Mouse (Mus musculus) neural tube, embryonic 11.5 days (tissue): Measurements from ENCODE around the gene Gng8. TPM values are rescaled to one million over a fixed set of nuclear protein-coding genes. Genes with fewer than 3 reads are reported as not detected.

Experiments used
- polyA plus RNA-seq: library from polyadenylated mRNA; unstranded; fragments of >200 nt; fragmentation: Nextera tagmentation; extraction: Ambion mirVana; gene quantifications from 2 replicates; pipeline ENCODE4 v1.2.1, GENCODE M21; 2014

The Gng8 gene
- polyA plus RNA-seq, 1 experiment from 2014 or later = 7.2 TPM

Other genes starting within 250 kb of the Gng8 start
- gene Ceacam15, start 216.1 kb upstream of the Gng8 start, polyA plus RNA-seq = not detected in 2 replicates
- gene Ceacam9, start 169.9 kb upstream of the Gng8 start, polyA plus RNA-seq = not detected in 2 replicates
- 284 and 285 TPM in 2 replicates for gene Ap2s1, start 153.4 kb upstream of the Gng8 start, polyA plus RNA-seq
- 17.2 and 17.3 TPM in 2 replicates for gene Slc1a5, start 110.4 kb upstream of the Gng8 start, polyA plus RNA-seq
- gene Strn4, start 75.9 kb upstream of the Gng8 start, polyA plus RNA-seq = 140 and 143 TPM in 2 replicates
- 24.3 and 24.4 TPM in 2 replicates for gene Fkrp, start 75.1 kb upstream of the Gng8 start, polyA plus RNA-seq
- 10.9 and 11.2 TPM in 2 replicates for gene Prkd2, start 48.9 kb upstream of the Gng8 start, polyA plus RNA-seq
- gene Dact3, start 16.5 kb upstream of the Gng8 start, polyA plus RNA-seq = 9.5 and 10.6 TPM in 2 replicates
- 0.41 and 0.76 TPM in 2 replicates for gene Ptgir, start 14.7 kb downstream of the Gng8 start, polyA plus RNA-seq
- gene Calm3, start 32.3 kb downstream of the Gng8 start, polyA plus RNA-seq = 257 and 263 TPM in 2 replicates
- 9.4 and 10.5 TPM in 2 replicates for gene Pnmal2, start 52.9 kb downstream of the Gng8 start, polyA plus RNA-seq
- 15.6 and 18.0 TPM in 2 replicates for gene Pnmal1, start 67.9 kb downstream of the Gng8 start, polyA plus RNA-seq
- 1.8 and 2.0 TPM in 2 replicates for gene Gm42372, start 91.3 kb downstream of the Gng8 start, polyA plus RNA-seq
- 16.9 and 17.7 TPM in 2 replicates for gene Ccdc8, start 100.9 kb downstream of the Gng8 start, polyA plus RNA-seq
- 120 and 128 TPM in 2 replicates for gene Ppp5c, start 136.1 kb downstream of the Gng8 start, polyA plus RNA-seq
- 6.9 and 7.6 TPM in 2 replicates for gene Hif3a, start 170.6 kb downstream of the Gng8 start, polyA plus RNA-seq
- 0.09 TPM in 1 of 2 replicates, not detected in the other for gene Psg16, start 182.3 kb downstream of the Gng8 start, polyA plus RNA-seq